Mouse (Mus musculus) Patski (cell line): Measurements from ENCODE around the gene Olfr769. TPM values are rescaled to one million over a fixed set of nuclear protein-coding genes. Genes with fewer than 3 reads are reported as not detected.
"Not testable (repeated sequence)": the region's sequence is repeated elsewhere in the genome, so short reads cannot be mapped to it uniquely, and the experiment has no call there.

ENCODE experiments used
- ATAC-seq: fragments of 100-300 bp; one replicate; pipeline ENCODE4 v1.8.0; 2021
- CTCF ChIA-PET: fragments of 350-600 bp; sonication (Branson Sonifier 250); formaldehyde crosslinking; loops from one replicate; lab custom pipeline; 2022; ENCODE audit warnings: inconsistent platforms; lab: Charles Lee
- POLR2A ChIA-PET: fragments of 350-600 bp; sonication (Branson Sonifier 250); formaldehyde crosslinking; loops from one replicate; lab custom pipeline; 2022; ENCODE audit warnings: antibody characterized with exemption, inconsistent platforms; lab: Charles Lee
- DNase-seq: peaks from one replicate; pipeline ENCODE4 v3.0.0-alpha.2; 2011; ENCODE audit warnings: low read depth, low spot score
- H3K27me3 ChIP-seq: fragments of 371-371 bp; one replicate; pipeline ENCODE4 v1.5.1; 2021
- CTCF ChIP-seq: fragments of 100-300 bp; IDR thresholded peaks from one replicate; pipeline ENCODE4 v1.5.1; 2021
- in situ Hi-C: fragments of 300-500 bp; cut with MboI; formaldehyde crosslinking; loops from 3 replicates; pipeline ENCODE4 v1.11.1; 2018; ENCODE audit warnings: low pct_unique_long_range_greater_than_20kb, mixed read lengths
- polyA plus RNA-seq: library from polyadenylated mRNA; unstranded; gene quantifications from one replicate; pipeline ENCODE4 v1.2.3, GENCODE M21; 2021

Olfr769 gene
- not detected for polyA plus RNA-seq

GRCm38 (mm10) chr10:129117761-129118160 is at the start of gene Olfr769:
Gene Olfr769 (minus strand): TSS chr10:129117861.
- in situ Hi-C loops: no loop called here

GRCm38 (mm10) chr10:129164651-129165050 is 47.0 kb upstream of the Olfr769 start, which contains the start of gene Olfr771:
Gene Olfr771 (minus strand): TSS chr10:129164751.
- in situ Hi-C loops: no loop called here
- no peak for TF ChIP-seq CTCF
- ATAC-seq: no peak
- CTCF ChIA-PET: no interaction called here
- DNase-seq: no peak
- POLR2A ChIA-PET: no interaction called here
- H3K27me3 ChIP-seq: peaks cover 14% of the 10 kb centered on the region

More at GRCm38 (mm10) chr10:129117761-129118160, at the start of gene Olfr769:
- ATAC-seq (no peak), DNase-seq (no peak)
- POLR2A ChIA-PET: no interaction called here
- CTCF ChIA-PET: interaction anchor here (0.7 to 1.0 kb wide), 2 partner anchors 12 to 19 kb away, joined by 3 read pairs; partner anchors contain the start of gene Olfr768
- peaks cover 5% of the 10 kb centered on the region for H3K27me3 ChIP-seq
- no peak for TF ChIP-seq CTCF

DNA sequence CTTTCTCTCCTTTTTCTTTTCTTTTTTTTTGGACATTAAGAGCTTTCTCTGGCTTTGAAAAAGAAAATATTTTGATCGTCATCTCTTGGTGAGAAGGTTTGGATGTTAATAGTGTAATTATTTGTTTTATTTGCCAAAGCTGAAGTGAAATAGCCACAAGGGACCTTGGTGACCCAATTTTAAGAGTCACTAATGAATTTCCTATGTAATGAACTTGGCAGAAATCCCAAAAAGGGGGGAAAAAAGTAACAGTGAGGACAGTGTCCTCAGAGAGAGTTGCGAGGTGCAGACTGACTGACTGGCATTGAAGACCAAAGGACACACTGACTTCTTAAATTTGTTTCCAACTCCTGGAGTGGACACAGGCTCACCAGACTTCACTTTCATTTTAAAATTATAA is 21.2 kb upstream of the Olfr769 start, which contains the start of gene Olfr770:
TSS of gene Olfr770 (minus strand) at position 101 of the 400 bp plus-strand sequence.
- in situ Hi-C loops: no loop called here
- no peak for TF ChIP-seq CTCF
- no peak for ATAC-seq

GRCm38 (mm10) chr10:129115146-129115545 is 2.5 kb downstream of the Olfr769 start:
- in situ Hi-C loops: no loop called here
- no peak for DNase-seq
- no peak for ATAC-seq
- no peak for TF ChIP-seq CTCF
- CTCF ChIA-PET: no interaction called here
- H3K27me3 ChIP-seq: peaks cover 4% of the 10 kb centered on the region
- POLR2A ChIA-PET: no interaction called here

More for the DNA sequence above, 21.2 kb upstream of the Olfr769 start, which contains the start of gene Olfr770:
- ChIA-PET POLR2A (no interaction called here), CTCF (no interaction called here)
- DNase-seq: no peak
- no peaks in the 10 kb centered on the region for H3K27me3 ChIP-seq

DNA sequence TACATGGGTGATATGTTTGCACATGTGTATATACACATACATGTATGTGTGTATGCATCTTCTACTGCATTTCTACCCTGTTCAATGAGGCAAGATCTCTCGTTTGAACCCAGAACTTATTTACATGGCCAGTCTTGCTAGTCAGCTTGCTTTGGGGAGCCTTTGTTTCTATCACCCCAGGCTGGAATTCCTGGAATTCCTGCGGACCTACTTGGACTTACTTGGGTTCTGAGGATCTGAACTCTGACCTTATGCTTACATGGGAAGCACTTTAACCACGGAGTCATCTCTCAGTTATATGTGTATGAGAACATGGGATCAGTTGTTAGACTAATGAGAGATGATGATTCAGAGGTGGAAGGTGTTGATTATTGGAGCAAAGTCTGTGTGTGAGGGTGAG is 16.4 kb downstream of the Olfr769 start:
- ATAC-seq (no peak), DNase-seq (no peak)
- CTCF ChIA-PET: no interaction called here
- TF ChIP-seq CTCF: no peak
- POLR2A ChIA-PET: no interaction called here
- in situ Hi-C loops: no loop called here
- H3K27me3 ChIP-seq: no peaks in the 10 kb centered on the region

GRCm38 (mm10) chr10:129099275-129099674 is 18.4 kb downstream of the Olfr769 start, which contains the start of gene Olfr768:
Gene Olfr768 (minus strand): TSS chr10:129099375.
- ATAC-seq (no peak), DNase-seq (no peak)
- CTCF ChIA-PET: interaction anchor here (1.4 kb wide), 1 partner anchor 18 kb away, joined by 3 read pairs; the partner anchor contains the start of gene Olfr769
- POLR2A ChIA-PET: no interaction called here
- H3K27me3 ChIP-seq: no peaks in the 10 kb centered on the region
- no peak for TF ChIP-seq CTCF
- in situ Hi-C loops: no loop called here

GRCm38 (mm10) chr10:129082810-129083209 is 34.9 kb downstream of the Olfr769 start, which contains the start of gene Olfr767:
Gene Olfr767 (minus strand): TSS chr10:129082910.
- ATAC-seq, in situ Hi-C loops, DNase-seq, POLR2A ChIA-PET, H3K27me3 ChIP-seq, CTCF ChIA-PET: not testable (repeated sequence)

DNA sequence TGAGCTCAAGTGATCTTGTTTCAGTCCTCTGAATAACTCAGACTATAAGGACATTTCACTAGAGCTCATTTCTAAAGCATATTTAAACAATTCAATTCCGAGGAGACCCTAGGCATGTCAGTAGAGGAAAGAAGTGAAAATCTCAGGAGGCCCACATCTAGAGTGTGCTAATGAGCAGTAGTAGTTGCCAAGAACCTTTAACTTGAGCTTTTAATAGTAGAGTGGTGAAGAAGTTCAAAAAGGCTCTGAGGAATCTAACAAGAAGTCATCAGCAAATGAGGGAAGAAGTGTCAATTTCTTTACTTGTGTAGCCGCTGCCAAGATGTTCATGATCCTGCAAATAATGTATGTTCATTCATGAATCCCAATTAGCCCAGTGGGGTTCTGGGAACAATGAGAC is 48.8 kb downstream of the Olfr769 start, which contains the start of gene Olfr766-ps1:
TSS of gene Olfr766-ps1 (minus strand) at position 101 of the 400 bp plus-strand sequence.
- ChIA-PET CTCF (no interaction called here), POLR2A (no interaction called here)
- ATAC-seq (no peak), DNase-seq (no peak)
- in situ Hi-C loops: no loop called here
- H3K27me3 ChIP-seq: peaks cover 6% of the 10 kb centered on the region
- TF ChIP-seq CTCF: no peak

Other genes starting within 250 kb of the Olfr769 start
- gene Gdf11, start 226.1 kb downstream of the Olfr769 start, polyA plus RNA-seq: 62.3 TPM
- 2,035 TPM for gene Cd63, start 216.9 kb downstream of the Olfr769 start, polyA plus RNA-seq
- 10.8 TPM for gene Rdh5, start 195.0 kb downstream of the Olfr769 start, polyA plus RNA-seq
- gene Bloc1s1, start 193.8 kb downstream of the Olfr769 start, polyA plus RNA-seq: 203 TPM
- gene Itga7, start 184.0 kb downstream of the Olfr769 start, polyA plus RNA-seq: 20.3 TPM
- gene Mettl7b, start 156.9 kb downstream of the Olfr769 start, polyA plus RNA-seq: 6.1 TPM
- gene Olfr9, start 128.4 kb downstream of the Olfr769 start, polyA plus RNA-seq: not detected
- not detected for gene Olfr763, start 107.1 kb downstream of the Olfr769 start, polyA plus RNA-seq
- not detected for gene Olfr764-ps1, start 78.0 kb downstream of the Olfr769 start, polyA plus RNA-seq
- gene Olfr765, start 67.9 kb downstream of the Olfr769 start, polyA plus RNA-seq: not detected
- gene Olfr766-ps1, start 48.9 kb downstream of the Olfr769 start, polyA plus RNA-seq: not detected
- gene Olfr767, start 35.0 kb downstream of the Olfr769 start, polyA plus RNA-seq: 0.03 TPM
- gene Olfr768, start 18.5 kb downstream of the Olfr769 start, polyA plus RNA-seq: not detected
- gene Olfr770, start 21.1 kb upstream of the Olfr769 start, polyA plus RNA-seq: not detected
- gene Olfr771, start 46.9 kb upstream of the Olfr769 start, polyA plus RNA-seq: not detected
- not detected for gene Olfr772, start 60.1 kb upstream of the Olfr769 start, polyA plus RNA-seq
- not detected for gene Olfr773, start 69.6 kb upstream of the Olfr769 start, polyA plus RNA-seq
- not detected for gene Olfr774, start 118.3 kb upstream of the Olfr769 start, polyA plus RNA-seq
- gene Olfr775, start 130.6 kb upstream of the Olfr769 start, polyA plus RNA-seq: not detected
- not detected for gene Olfr776, start 141.3 kb upstream of the Olfr769 start, polyA plus RNA-seq
- not detected for gene Olfr777, start 153.6 kb upstream of the Olfr769 start, polyA plus RNA-seq
- gene Olfr780, start 200.3 kb upstream of the Olfr769 start, polyA plus RNA-seq: not detected
- gene Olfr781, start 211.0 kb upstream of the Olfr769 start, polyA plus RNA-seq: not detected
- not detected for gene Olfr782, start 231.0 kb upstream of the Olfr769 start, polyA plus RNA-seq